Mouse (Mus musculus): ENCODE data around the gene Lrrc8a. TPM values are rescaled to one million over a fixed set of nuclear protein-coding genes. Genes with fewer than 3 reads are reported as not detected.

Lrrc8a gene
- total RNA-seq, 2 experiments from 2014 or later = 10.7 to 14.4 TPM

GRCm38 (mm10) chr2:30257699-30258460, 20.4 kb downstream of the Lrrc8a start:
- no peak for ATAC-seq (replicated peaks; ENCODE audit: low FRiP score, low TSS enrichment, poor library complexity, severe bottlenecking)

- ATAC-seq (replicated peaks; ENCODE audit: low FRiP score, low TSS enrichment, poor library complexity, severe bottlenecking) = no peak
Observed at GRCm38 (mm10) chr2:30258600-30258999, 21.1 kb downstream of the Lrrc8a start.

- no peak for ATAC-seq (replicated peaks; ENCODE audit: low FRiP score, low TSS enrichment, poor library complexity, severe bottlenecking)
Observed at GRCm38 (mm10) chr2:30259131-30260064, 21.9 kb downstream of the Lrrc8a start.

DNA sequence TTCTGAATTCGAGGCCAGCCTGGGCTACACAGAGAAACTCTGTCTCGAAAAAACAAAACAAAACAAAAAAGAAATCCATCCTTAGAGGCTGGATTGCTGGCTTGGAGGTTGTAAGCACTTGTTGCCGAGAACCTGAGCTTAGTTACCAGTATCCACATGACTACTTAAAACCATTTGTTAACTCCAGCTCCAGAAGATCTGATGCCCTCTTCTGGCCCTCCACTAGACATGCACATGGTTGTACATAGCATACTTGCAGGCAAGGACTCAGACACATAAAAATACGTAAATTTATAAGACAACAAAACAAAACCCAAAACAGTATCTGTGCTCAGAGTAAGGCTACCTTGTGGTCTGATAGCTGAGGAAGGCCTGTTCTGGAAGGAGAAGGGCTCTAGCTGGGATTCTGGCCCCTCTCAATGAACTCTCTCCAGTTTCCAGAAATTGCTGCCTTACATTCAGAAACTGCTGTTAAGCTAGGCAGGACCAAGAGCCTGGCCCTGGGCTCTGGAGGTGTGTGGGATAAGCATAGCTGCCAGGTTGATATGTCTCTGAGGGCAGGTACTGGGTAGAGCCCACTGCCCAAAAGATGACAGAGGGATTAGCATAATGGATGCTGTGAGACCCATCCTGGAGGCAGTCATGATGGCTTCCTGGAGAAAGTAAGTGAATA, 23.7 kb downstream of the Lrrc8a start:
- no peak for ATAC-seq (replicated peaks; ENCODE audit: low FRiP score, low TSS enrichment, poor library complexity, severe bottlenecking)

GRCm38 (mm10) chr2:30261921-30262839, 24.7 kb downstream of the Lrrc8a start:
- ATAC-seq (replicated peaks; ENCODE audit: low FRiP score, low TSS enrichment, poor library complexity, severe bottlenecking) = no peak

DNA sequence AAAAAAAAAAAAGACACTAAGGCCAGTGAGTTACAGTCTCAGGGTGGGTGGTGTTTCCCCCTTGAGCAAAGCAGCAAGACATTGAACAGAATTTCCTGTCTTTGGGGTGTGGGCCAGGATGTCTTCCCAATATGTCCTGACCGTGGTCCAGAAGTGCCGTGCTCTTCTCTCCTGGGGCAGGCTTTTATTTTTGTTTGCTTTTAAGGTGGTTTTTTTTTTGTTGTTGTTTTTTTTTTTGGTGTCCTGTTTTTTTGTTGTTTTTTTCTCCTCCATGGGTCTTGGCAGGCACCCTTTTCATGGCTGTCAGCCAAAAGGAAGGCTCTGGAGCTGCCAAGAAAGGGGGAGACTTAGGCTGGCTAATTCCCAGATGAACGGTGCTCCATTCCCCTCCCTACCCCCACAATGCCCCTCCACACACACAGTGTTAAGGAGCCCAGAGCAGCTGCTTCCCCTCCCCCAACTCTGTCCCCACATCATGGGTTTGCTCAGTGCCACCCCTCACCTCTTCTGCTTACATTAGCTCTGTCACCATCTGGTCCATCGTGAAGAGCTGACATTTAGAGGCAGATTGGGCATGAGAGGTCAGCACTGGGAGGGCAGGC, 25.4 kb downstream of the Lrrc8a start:
- no peak for ATAC-seq (replicated peaks; ENCODE audit: low FRiP score, low TSS enrichment, poor library complexity, severe bottlenecking)

- no peak for ATAC-seq (replicated peaks; ENCODE audit: low FRiP score, low TSS enrichment, poor library complexity, severe bottlenecking)
Observed at GRCm38 (mm10) chr2:30263811-30264210, 26.3 kb downstream of the Lrrc8a start.

DNA sequence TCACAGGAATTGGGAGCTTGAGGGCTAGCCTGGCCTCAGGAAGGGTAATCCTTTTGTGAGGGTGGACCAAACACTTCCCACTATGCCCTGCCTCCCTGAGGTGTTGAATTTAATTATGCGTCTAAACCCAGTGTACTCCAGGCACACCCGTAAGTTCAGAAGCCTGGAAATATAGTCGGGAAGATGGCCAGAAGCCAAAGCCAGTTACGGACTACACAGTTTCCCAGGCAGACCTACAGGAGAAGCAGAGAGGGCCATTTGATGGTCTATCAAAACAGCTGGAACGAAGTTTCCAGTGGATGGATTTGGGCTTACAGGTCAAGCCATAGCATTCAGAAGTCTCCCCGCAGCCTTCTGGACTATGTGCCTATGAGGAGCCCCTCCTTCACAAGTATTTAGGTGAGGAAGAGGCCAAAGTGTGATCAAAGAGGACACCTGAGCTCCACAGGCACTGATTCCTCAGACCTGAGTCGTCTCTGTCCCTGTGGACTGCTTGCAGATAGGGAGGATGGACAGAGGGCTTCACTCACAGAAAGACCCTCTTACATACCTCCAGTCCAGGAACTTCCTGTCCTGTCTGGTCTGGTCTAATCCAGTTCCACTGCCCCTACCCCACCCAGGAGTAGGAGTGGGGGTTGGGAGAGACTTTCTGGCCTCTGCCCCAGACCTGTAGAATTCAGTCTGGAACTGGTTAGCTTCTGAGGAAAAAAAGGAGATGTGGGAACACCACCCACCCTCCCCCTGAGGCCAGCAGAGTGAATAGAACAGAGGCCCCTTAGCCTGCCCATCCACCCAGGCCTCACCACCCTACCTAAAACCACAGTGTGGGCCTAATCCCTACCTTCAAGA, 27.4 kb downstream of the Lrrc8a start:
- ATAC-seq (replicated peaks; ENCODE audit: low FRiP score, low TSS enrichment, poor library complexity, severe bottlenecking) = no peak

GRCm38 (mm10) chr2:30265767-30266253, 28.3 kb downstream of the Lrrc8a start, which contains the start of gene Phyhd1:
Gene Phyhd1, plus strand, starts transcription at chr2:30266203.
- ATAC-seq (replicated peaks; ENCODE audit: low FRiP score, low TSS enrichment, poor library complexity, severe bottlenecking) = no peak

GRCm38 (mm10) chr2:30266392-30266941, 29.0 kb downstream of the Lrrc8a start:
- ATAC-seq (replicated peaks; ENCODE audit: low FRiP score, low TSS enrichment, poor library complexity, severe bottlenecking) = peak; percentile 53; the same call in 1 of the 2 replicates

DNA sequence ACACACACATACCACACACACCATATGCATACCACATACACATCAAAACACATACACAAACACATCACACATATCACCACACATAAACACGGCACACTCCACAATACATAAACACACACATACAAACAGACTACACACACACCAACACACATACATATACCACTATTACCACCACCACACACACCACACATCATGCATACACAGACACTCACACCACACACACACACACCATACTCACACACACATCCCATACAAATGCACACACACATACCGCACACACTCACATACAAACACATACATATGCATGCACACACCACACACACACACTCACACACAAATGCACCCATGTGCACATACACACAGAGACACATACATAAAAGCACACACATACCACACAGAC, 30.0 kb downstream of the Lrrc8a start:
- no peak for ATAC-seq (replicated peaks; ENCODE audit: low FRiP score, low TSS enrichment, poor library complexity, severe bottlenecking)

DNA sequence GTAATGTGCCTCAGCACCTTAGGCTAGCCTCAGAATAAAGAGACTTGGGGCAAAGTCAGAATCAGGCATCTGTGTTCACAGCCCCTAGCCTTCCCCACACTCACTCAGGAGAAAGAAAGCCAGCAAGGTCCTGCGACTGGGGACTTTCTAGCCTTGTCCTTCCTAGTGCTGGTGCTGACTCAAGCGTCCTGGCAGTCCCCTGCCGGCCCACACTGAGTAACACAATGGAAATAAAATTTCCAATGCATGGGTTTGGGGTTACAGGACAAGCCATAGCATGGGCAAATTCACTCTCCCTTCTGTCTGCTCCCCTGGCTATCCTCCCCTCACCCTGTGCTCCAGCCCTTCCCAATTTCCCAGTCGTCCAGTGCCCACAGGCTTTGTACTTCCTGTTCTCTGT, 30.9 kb downstream of the Lrrc8a start:
- ATAC-seq (replicated peaks; ENCODE audit: low FRiP score, low TSS enrichment, poor library complexity, severe bottlenecking) = no peak

DNA sequence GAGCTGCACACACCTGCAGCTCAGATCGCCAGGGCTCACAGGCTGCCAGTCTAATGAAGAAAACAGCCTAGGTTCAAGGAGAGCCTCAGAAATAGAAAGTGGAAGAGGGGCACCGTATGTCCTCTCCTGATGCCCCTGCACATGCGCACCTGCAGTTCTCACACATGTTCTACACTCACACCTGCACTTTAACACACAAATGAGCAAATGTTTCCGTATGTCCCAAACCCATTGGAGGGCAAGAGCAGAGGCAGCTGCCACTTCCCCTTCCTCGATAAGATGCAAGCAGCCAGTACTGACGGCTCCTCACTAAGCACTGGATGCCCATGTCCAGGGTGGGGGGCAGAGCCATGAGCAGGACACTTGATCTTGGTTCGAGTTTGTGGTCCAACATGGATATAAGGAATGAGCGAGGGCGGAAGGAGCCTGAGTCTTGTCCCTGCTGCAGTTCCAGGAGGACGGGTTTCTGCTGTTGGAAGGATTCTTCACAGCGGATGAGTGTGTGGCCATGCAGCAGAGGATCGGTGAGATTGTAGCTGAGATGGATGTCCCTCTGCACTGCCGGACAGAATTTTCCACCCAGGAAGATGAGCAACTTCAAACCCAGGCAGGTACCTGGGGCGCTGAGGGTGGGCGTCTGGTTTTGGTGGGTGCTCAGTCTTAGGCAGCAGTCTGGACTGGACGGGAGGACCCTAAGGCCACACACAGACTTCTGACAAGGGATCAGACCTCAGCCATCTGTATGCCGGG, 31.9 kb downstream of the Lrrc8a start:
- ATAC-seq (replicated peaks; ENCODE audit: low FRiP score, low TSS enrichment, poor library complexity, severe bottlenecking) = no peak

DNA sequence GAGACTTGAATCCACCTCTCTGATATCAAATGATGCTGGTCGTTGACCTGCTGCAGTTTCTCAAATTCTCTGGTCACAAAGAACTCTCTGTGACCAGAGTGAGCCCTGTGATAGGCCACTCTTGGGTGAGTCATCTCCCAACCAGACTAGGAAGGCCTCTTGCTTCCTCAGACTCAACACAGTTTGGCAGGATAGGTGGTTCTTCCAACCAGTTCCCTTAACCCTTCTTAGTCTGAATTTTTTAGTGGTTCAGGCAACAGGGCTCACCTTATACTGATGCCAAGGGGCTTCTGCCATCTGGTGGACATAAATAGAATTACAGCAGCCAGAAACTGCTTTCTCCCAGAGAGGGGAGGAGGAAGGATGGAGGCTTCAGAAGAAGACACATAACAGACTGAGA, 32.6 kb downstream of the Lrrc8a start:
- peak; percentile 64 for ATAC-seq (replicated peaks; ENCODE audit: low FRiP score, low TSS enrichment, poor library complexity, severe bottlenecking)

DNA sequence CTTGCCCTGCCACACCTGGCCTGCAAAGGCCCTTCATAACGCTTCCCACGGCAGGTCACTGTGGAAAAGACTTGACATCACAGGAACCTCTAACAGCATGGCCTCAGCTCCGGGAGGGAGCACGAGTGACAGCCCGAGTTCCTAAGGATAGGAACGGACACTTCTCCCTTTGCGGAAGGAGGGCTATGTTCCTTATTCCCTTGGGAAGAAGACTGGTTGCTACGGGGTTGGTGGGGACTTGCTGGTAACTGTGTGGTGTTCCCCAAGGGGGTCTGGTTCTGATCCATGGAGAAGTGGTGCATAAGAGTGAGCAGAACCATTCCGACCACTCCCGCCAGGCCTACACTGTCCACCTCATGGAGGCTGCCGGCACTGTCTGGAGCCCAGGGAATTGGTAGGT, 43.2 kb downstream of the Lrrc8a start, which contains the start of gene Gm28038:
Gm28038 (plus strand) TSS at position 301 of the 400 bp plus-strand sequence.
- ATAC-seq (replicated peaks; ENCODE audit: low FRiP score, low TSS enrichment, poor library complexity, severe bottlenecking) = no peak

DNA sequence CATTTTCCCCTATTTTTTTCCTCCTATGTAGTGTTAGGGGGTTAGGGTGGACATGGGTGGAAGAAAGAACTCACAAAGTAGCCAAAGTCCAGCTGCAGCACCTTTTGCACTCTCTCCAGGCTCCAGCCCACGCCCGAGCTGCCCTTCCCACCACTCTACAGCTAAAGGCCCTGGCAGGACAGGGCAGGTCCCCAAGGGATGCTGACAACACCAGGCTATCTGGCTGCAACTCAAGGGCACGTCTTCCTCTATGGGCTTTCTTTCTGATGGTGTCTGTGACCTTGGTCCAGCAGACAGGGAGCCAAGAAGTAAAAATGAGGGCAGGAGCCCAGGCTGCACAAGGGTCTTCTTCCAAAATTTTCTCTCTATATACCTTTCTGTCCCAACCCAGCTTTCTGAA, 44.1 kb downstream of the Lrrc8a start:
- no peak for ATAC-seq (replicated peaks; ENCODE audit: low FRiP score, low TSS enrichment, poor library complexity, severe bottlenecking)
